Mouse (Mus musculus) stomach, embryonic 15.5 days (tissue): Measurements from ENCODE around the gene Il1rap. TPM values are rescaled to one million over a fixed set of nuclear protein-coding genes. Genes with fewer than 3 reads are reported as not detected.

Experiments used
- ATAC-seq: fragments of 200-750 bp; cut with Nextera tagmentation; 2 replicates; pipeline ENCODE4 v1.8.0; 2017; ENCODE audit warnings: low read depth, moderate number of reproducible peaks, moderate TSS enrichment; ENCODE audit not compliant: insufficient read depth, low FRiP score
- H3K27ac ChIP-seq: fragments of 300-500 bp; sonication (generic); 2 replicates; pipeline ENCODE4 v1.5.1; 2015; ENCODE audit warnings: mild to moderate bottlenecking, inconsistent platforms
- H3K27me3 ChIP-seq: fragments of 300-500 bp; sonication (generic); replicated peaks from 2 replicates; pipeline ENCODE4 v1.6.1; 2015; ENCODE audit warnings: inconsistent platforms
- H3K36me3 ChIP-seq: fragments of 300-500 bp; sonication (generic); 2 replicates; pipeline ENCODE4 v1.6.1; 2015; ENCODE audit warnings: inconsistent platforms
- H3K4me1 ChIP-seq: fragments of 300-500 bp; sonication (generic); 2 replicates; pipeline ENCODE4 v1.6.1; 2015; ENCODE audit warnings: inconsistent platforms
- H3K4me2 ChIP-seq: fragments of 300-500 bp; sonication (generic); 2 replicates; pipeline ENCODE4 v1.6.1; 2015; ENCODE audit warnings: mild to moderate bottlenecking, inconsistent platforms
- H3K4me3 ChIP-seq: fragments of 300-500 bp; sonication (generic); replicated peaks from 2 replicates; pipeline ENCODE4 v1.5.1; 2015; ENCODE audit warnings: inconsistent platforms
- H3K9ac ChIP-seq: fragments of 300-500 bp; sonication (generic); 2 replicates; pipeline ENCODE4 v1.6.1; 2015; ENCODE audit warnings: inconsistent platforms
- H3K9me3 ChIP-seq: fragments of 300-500 bp; sonication (generic); 2 replicates; pipeline ENCODE4 v1.6.1; 2016; ENCODE audit warnings: inconsistent platforms
- WGBS: fragments of 180-500 bp; shearing (Covaris S2); methylation state at CpG from one replicate; pipeline ENCODE4 v1.1.7; 2015; 5-methylcytosine and 5-hydroxymethylcytosine counted together
- polyA plus RNA-seq: library from polyadenylated mRNA; unstranded; fragments of >200 nt; fragmentation: Nextera tagmentation; extraction: Ambion mirVana; gene quantifications from 2 replicates; pipeline ENCODE4 v1.2.1, GENCODE M21; 2015

Gene Il1rap
- polyA plus RNA-seq, 1 experiment from 2014 or later: 6.9 TPM

DNA sequence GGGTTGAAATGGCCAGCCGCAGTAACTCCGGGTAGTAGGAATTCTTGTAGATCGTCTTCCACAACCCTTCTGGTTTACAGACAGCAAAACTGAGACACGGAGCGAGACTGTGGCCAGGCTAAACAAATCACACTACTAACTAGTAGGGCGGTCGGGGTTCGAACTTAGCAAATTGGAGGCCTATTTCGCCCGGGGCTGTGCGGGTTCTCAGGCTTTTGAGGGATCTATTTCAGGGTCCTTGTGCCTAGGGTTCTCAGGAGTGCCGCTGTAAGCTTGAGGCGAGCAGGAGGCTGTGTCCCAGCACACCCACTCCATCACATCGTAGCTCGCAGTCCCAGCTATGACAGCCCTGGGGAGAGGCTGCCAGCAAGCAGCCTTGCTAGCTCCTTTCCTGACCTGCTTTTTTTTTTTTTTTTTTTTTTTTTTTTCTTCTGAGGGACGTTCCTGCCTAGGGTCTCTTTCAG is 441 bp downstream of the Il1rap start:
- Histone ChIP-seq H3K27ac (peak overlapping the region; percentile 70), H3K9ac (peak overlapping the region; percentile 55), H3K4me3 (peak overlapping the region; percentile 69), H3K9me3 (no peaks in the 10 kb centered on the region), H3K36me3 (no peaks in the 10 kb centered on the region), H3K4me2 (peak overlapping the region; percentile 88), H3K4me1 (0 out of 2 replicates have a peak, but pooled peaks cover 9% of the 10 kb centered on the region), H3K27me3 (no peaks in the 10 kb centered on the region)
- WGBS: under 1% methylated on average over 16 of the region's 16 CpGs
- ATAC-seq: peak; percentile 48; the same call in 1 of the 2 replicates

DNA sequence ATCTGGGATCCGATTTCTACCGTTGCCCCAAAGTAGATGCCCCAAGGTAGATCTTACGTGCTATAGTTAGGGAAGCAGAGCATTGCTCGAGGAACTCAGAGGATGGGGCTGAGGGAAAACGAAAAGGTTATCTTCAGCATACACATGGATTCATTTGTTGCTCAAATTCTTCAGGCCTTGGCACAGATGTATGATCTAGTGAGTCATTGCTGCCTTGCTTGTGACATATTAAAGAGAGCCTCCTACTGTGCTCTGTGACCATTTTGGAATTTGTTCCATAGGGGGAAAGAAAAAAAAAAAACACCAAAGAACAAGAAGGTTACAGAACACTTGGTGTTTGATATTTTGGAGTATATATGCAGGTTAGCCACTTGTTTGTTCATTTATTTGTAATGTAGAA is 4.3 kb downstream of the Il1rap start:
- H3K27ac ChIP-seq: no peak overlapping the region
- no peaks in the 10 kb centered on the region for H3K27me3 ChIP-seq
- H3K36me3 ChIP-seq: no peaks in the 10 kb centered on the region
- WGBS: 84% methylated on average over 5 of the region's 5 CpGs
- H3K4me1 ChIP-seq: 0 out of 2 replicates have a peak, but pooled peaks cover 9% of the 10 kb centered on the region
- H3K4me2 ChIP-seq: no peak overlapping the region
- no peaks in the 10 kb centered on the region for H3K9me3 ChIP-seq
- no peak overlapping the region for H3K4me3 ChIP-seq
- no peak overlapping the region for H3K9ac ChIP-seq
- ATAC-seq: no peak

DNA sequence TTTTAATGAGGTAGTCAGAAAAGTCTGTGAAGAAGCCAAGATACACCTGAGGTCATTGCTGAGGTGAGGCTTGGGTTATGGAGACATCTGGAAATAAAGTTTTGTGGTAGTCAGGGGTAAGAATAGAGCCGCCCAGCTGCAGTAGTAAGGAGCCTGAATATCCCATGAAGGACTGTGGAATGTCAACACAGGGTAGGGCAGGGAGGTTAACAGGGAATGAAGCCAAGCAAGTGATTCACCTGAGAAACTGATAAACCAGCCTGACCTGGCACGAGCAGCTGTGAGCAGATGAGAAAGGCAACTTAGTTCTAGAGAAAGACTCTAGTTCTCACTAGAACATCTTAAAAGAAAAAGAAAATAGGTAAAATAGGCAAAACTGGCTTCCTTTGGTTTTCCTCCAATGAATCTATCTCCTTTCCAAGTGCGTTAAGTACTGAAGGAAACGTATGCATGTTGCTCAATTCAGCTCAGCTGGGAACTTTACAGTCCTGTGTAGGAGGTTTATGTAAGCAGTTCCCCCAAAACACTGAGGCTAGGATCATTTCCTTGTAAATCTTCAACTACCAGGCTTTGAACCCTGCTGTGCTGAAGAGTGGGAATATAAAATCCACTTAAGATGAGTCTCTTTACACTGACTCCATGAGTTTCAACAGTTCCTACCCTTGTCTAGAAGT is 9.5 kb downstream of the Il1rap start:
- no peaks in the 10 kb centered on the region for H3K4me1 ChIP-seq
- no peak overlapping the region for H3K9ac ChIP-seq
- no peak overlapping the region for H3K4me3 ChIP-seq
- no peaks in the 10 kb centered on the region for H3K9me3 ChIP-seq
- H3K4me2 ChIP-seq: no peak overlapping the region
- WGBS: 45% methylated on average over 4 of the region's 4 CpGs
- no peaks in the 10 kb centered on the region for H3K36me3 ChIP-seq
- ATAC-seq: no peak
- H3K27ac ChIP-seq: no peak overlapping the region
- no peaks in the 10 kb centered on the region for H3K27me3 ChIP-seq

DNA sequence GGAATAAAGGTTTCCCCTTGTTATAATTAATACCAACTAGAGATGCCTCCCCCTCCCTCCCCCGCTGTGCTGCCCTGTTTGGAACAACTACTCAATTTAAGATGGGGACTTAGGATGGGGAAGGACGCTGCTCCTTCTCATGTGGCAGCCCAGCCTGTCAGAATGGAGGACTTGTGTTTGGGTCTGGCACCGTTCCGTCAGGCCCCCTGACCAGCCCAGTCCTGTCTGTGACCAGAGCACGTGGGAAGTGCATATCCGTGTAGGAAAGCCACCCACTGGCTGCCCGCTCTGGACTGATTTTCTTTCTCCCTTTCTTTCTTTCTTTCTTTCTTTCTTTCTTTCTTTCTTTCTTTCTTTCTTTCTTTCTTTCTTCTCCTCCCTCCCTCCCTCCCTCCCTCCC is 14.9 kb downstream of the Il1rap start:
- WGBS: 48% methylated on average over 7 of the region's 7 CpGs
- H3K27ac ChIP-seq: no peak overlapping the region
- no peaks in the 10 kb centered on the region for H3K4me1 ChIP-seq
- H3K9me3 ChIP-seq: no peaks in the 10 kb centered on the region
- no peaks in the 10 kb centered on the region for H3K27me3 ChIP-seq
- ATAC-seq: no peak
- H3K4me2 ChIP-seq: no peak overlapping the region
- no peak overlapping the region for H3K9ac ChIP-seq
- H3K36me3 ChIP-seq: no peaks in the 10 kb centered on the region
- no peak overlapping the region for H3K4me3 ChIP-seq

DNA sequence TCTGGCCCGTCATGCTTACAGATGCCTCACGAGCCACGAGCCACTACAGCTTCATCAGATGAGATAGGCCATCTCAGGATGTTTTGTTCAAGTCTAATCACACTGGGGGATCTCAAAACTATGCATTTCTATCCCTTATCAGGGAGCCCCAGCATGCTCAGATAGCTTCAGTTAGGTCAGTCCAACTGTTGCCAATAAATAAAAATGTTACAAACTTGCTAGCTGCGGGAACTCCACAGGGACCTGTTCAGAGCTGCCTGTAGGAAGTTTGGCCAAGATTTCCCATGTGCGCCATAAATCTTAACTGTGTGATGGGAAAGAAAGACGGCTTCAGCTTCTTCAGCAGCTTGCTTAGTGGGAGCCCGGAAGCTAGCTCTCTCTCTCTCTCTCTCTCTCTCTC is 15.8 kb downstream of the Il1rap start:
- H3K27me3 ChIP-seq: no peaks in the 10 kb centered on the region
- no peak overlapping the region for H3K9ac ChIP-seq
- no peak overlapping the region for H3K4me3 ChIP-seq
- no peak for ATAC-seq
- 34% methylated on average over 7 of the region's 7 CpGs for WGBS
- H3K4me2 ChIP-seq: no peak overlapping the region
- H3K4me1 ChIP-seq: no peaks in the 10 kb centered on the region
- no peaks in the 10 kb centered on the region for H3K36me3 ChIP-seq
- no peaks in the 10 kb centered on the region for H3K9me3 ChIP-seq
- no peak overlapping the region for H3K27ac ChIP-seq

DNA sequence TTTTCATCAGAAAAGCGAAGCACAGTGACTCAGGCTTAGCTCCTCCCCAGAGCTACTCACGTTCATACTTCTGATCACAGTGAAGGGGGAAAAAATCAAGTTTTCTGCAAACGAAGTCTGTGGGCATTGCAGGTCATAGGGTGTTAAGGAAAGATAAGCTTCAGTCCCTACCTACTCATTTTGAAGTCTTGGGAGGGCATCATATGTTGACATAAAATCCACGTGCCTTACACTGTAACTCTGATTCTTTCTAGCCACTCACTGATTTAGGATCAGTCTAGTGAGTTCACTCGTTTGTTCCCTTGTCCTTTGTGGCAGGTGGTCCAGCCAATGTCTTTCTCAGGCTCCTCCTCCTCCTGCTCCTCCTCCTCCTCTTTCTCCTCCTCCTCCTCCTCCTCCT is 17.1 kb downstream of the Il1rap start:
- no peaks in the 10 kb centered on the region for H3K9me3 ChIP-seq
- H3K27me3 ChIP-seq: no peaks in the 10 kb centered on the region
- H3K4me3 ChIP-seq: no peak overlapping the region
- no peaks in the 10 kb centered on the region for H3K4me1 ChIP-seq
- no peak overlapping the region for H3K4me2 ChIP-seq
- no peak for ATAC-seq
- 61% methylated on average over 5 of the region's 5 CpGs for WGBS
- no peak overlapping the region for H3K27ac ChIP-seq
- no peaks in the 10 kb centered on the region for H3K36me3 ChIP-seq
- no peak overlapping the region for H3K9ac ChIP-seq

DNA sequence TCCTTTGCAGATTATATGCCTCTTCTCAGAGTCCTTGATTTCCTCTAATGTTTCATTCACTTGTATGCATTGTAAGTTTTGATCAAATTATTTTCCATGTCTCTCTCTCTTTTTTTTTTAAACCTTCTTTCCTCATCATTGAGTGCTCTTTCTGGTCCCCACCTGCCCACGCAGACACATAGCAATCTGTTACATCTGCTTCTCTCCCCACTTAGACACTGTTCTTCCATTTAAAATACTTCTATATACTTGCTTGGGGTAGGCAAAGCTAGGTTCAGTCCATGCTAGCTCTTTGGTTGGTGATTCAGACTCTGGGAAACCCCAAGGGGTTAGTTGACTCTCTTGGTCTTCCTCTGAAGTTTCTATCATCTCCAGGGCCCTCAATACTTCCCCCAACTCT is 20.0 kb downstream of the Il1rap start:
- Histone ChIP-seq H3K9me3 (no peaks in the 10 kb centered on the region), H3K27me3 (no peaks in the 10 kb centered on the region), H3K27ac (no peak overlapping the region), H3K4me3 (no peak overlapping the region), H3K9ac (no peak overlapping the region), H3K4me2 (no peak overlapping the region), H3K36me3 (no peaks in the 10 kb centered on the region), H3K4me1 (no peaks in the 10 kb centered on the region)
- ATAC-seq: no peak
- 90% methylated on average over 1 of the region's 1 CpGs for WGBS

DNA sequence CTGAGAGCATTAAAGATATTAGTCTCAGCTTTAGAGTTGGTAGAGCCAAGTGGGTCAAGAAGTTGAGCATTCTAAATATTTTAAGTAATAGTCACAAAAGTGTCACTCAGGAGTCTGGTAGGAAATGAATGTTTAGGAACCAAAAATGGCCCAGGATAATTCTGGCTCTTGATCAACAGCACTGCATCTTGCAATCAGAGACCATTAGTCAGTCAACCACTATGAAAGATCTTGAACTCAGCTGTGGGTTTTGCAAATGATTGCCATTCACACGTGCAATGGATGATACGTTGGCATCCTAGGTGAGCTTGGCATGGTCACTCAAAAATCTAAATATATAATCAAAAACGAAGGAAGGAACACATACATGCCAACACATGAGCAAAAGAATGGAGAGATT is 23.1 kb downstream of the Il1rap start:
- no peaks in the 10 kb centered on the region for H3K27me3 ChIP-seq
- no peaks in the 10 kb centered on the region for H3K36me3 ChIP-seq
- ATAC-seq: no peak
- no peak overlapping the region for H3K27ac ChIP-seq
- H3K4me3 ChIP-seq: no peak overlapping the region
- WGBS: 82% methylated on average over 3 of the region's 3 CpGs
- H3K4me2 ChIP-seq: no peak overlapping the region
- H3K4me1 ChIP-seq: no peaks in the 10 kb centered on the region
- no peak overlapping the region for H3K9ac ChIP-seq
- H3K9me3 ChIP-seq: no peaks in the 10 kb centered on the region

DNA sequence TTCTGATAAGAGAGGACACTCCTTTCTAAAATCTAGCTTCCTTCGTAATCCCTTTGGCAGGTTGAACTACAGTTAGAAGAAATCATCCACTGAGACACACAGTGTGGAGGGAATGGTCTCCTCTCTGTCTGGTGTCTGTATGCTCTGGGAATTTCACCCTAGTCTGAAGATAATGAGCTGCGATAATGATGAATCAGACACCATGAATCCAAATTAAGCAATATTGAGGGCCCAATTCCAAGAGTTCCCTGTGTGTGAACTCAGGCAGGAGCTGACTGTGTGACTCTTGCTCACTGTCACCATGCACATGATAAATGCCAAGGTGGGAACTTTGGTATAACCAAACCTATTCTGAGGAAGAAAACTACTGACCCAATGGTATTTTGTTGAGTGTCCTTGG is 26.5 kb downstream of the Il1rap start:
- no peaks in the 10 kb centered on the region for H3K9me3 ChIP-seq
- no peaks in the 10 kb centered on the region for H3K36me3 ChIP-seq
- WGBS: 83% methylated on average over 2 of the region's 2 CpGs
- ATAC-seq: no peak
- no peak overlapping the region for H3K27ac ChIP-seq
- no peaks in the 10 kb centered on the region for H3K4me1 ChIP-seq
- no peak overlapping the region for H3K9ac ChIP-seq
- no peak overlapping the region for H3K4me3 ChIP-seq
- H3K4me2 ChIP-seq: no peak overlapping the region
- no peaks in the 10 kb centered on the region for H3K27me3 ChIP-seq

DNA sequence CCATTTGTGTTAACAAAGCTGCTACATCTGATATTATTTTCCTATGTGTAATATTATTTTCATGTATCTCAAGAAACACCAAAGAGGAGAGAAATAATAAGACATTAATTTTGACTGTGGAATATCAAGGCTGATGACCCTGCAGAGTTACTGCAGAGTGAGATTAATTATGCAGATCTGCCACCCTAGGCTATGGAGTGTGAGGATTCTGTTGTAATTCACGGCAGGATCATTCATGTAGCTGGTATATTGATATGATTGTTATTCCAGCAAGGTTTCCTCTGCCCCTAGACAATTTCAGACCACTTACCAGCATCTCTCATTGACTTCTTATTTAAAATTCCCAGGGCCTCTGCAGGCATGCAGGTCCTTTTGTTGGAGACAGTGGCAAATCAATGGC is 29.0 kb downstream of the Il1rap start:
- no peaks in the 10 kb centered on the region for H3K27me3 ChIP-seq
- no peak for ATAC-seq

DNA sequence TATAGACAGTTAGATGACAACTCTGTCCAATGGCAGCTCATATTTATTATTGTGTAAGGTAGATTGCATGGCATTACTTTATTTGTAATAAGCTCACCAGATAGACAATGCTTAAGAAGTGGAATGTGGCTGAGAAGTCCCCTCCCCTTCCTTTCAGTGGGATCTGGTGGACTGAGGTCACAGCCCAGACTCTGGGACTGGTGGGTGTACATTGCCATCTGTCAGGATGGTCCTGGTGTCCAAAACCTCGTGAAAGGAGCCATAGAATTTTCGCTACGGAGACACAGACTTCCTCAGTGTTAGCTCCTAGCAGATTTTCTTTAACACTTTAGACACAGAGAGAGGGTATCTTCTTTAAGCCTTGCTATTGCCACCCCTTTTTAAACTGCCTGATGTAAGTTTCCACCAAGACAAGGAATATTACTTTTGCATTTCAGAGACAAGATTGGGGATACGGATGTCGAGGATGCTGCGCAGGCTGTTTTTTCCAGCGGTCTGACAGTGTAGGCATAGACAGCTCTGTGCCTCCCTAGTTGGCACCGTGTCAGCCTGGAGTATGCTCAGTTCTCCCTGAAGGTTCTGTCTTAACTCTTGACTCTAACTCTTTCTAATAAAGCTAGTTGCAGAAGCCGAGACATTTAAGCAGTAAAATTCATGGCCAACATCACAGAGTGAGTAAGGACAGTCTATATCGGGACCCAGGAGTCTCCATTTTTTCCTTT is 31.2 kb downstream of the Il1rap start:
- Histone ChIP-seq H3K9ac (no peak overlapping the region), H3K27ac (no peak overlapping the region), H3K9me3 (no peaks in the 10 kb centered on the region), H3K4me1 (no peaks in the 10 kb centered on the region), H3K36me3 (no peaks in the 10 kb centered on the region), H3K27me3 (no peaks in the 10 kb centered on the region), H3K4me2 (no peak overlapping the region), H3K4me3 (no peak overlapping the region)
- WGBS: 83% methylated on average over 10 of the region's 10 CpGs
- no peak for ATAC-seq

More for the DNA sequence above, 29.0 kb downstream of the Il1rap start:
- Histone ChIP-seq H3K27ac (no peak overlapping the region), H3K4me1 (no peaks in the 10 kb centered on the region), H3K4me2 (no peak overlapping the region), H3K4me3 (no peak overlapping the region), H3K9ac (no peak overlapping the region), H3K9me3 (no peaks in the 10 kb centered on the region), H3K36me3 (no peaks in the 10 kb centered on the region)
- 70% methylated on average over 1 of the region's 1 CpGs for WGBS

DNA sequence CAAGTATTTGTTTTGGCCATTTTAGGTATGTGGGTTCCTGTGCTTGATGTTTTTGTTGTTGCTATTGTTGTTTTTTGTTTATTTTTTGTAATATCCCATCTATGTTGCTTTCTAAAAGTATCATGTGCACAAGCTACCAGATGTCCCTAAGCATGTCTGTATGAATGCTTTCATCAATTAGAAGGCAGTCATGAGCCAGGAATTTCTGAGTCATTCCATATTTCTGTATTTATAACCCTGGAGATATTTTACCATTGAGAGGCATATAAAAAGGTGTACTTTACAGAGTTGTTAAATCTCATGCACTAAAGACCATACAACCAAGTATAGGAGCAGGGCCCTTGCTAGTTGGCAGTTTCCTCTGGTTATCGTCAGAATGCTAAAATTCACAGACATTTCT is 41.6 kb downstream of the Il1rap start:
- no peak for ATAC-seq
- H3K27me3 ChIP-seq: no peaks in the 10 kb centered on the region
- no peak overlapping the region for H3K27ac ChIP-seq
- WGBS: 48% methylated on average over 1 of the region's 1 CpGs
- H3K4me1 ChIP-seq: no peaks in the 10 kb centered on the region
- H3K36me3 ChIP-seq: no peaks in the 10 kb centered on the region
- no peak overlapping the region for H3K9ac ChIP-seq
- no peak overlapping the region for H3K4me3 ChIP-seq
- no peaks in the 10 kb centered on the region for H3K9me3 ChIP-seq
- no peak overlapping the region for H3K4me2 ChIP-seq
